Mouse (Mus musculus): ENCODE data around the gene Spdye4a. TPM values are rescaled to one million over a fixed set of nuclear protein-coding genes. Genes with fewer than 3 reads are reported as not detected.

Spdye4a gene
- polyA plus RNA-seq, 1 experiment = 0.02 TPM

- no peak overlapping the region for H3K4me3 ChIP-seq (replicated peaks)
- H3K9me3 ChIP-seq (ENCODE audit: control insufficient read depth, low read length) = no peaks in the 10 kb centered on the region
- peaks cover 12% of the 10 kb centered on the region for H3K4me1 ChIP-seq (ENCODE audit: control insufficient read depth)
- TF ChIP-seq TAL1 (IDR thresholded peaks at IDR 0.05; ENCODE audit: low read length) (no peak), GATA1 (IDR thresholded peaks at IDR 0.05; ENCODE audit: low read length) (no peak)
- H3K27me3 ChIP-seq (ENCODE audit: control insufficient read depth) = peaks cover 24% of the 10 kb centered on the region
- H3K36me3 ChIP-seq (ENCODE audit: control insufficient read depth) = peaks cover 2% of the 10 kb centered on the region; the same call in 1 of the 2 replicates
These were observed 38.7 kb upstream of the Spdye4a start for GRCm38 (mm10) chr5:143265409-143265808.

DNA sequence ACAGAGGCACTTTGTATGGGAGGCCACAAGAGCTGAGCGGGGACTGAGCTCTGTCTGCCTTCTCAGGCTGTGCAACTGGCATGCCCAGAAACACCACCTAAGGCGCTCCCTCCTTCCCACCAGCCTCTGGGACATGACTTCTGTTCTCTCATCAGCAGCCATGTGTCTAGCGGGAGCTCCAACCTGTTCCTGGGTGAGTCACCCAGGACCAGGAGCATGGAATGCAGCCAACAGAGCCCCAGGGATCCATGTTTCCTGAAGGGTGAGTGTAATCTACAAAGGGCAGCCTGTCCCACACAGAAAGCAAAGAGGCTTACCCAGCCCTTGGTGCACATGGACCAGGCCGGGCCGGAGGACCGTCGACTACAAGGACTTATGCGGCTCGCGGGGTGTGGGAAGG, 38.0 kb upstream of the Spdye4a start:
- Histone ChIP-seq H3K4me3 (replicated peaks) (no peak overlapping the region), H3K27me3 (ENCODE audit: control insufficient read depth) (peaks cover 17% of the 10 kb centered on the region), H3K4me1 (ENCODE audit: control insufficient read depth) (peaks cover 5% of the 10 kb centered on the region), H3K9me3 (ENCODE audit: control insufficient read depth, low read length) (no peaks in the 10 kb centered on the region), H3K36me3 (ENCODE audit: control insufficient read depth) (peaks cover 2% of the 10 kb centered on the region; the same call in 1 of the 2 replicates)
- TF ChIP-seq GATA1 (IDR thresholded peaks at IDR 0.05; ENCODE audit: low read length) (no peak), TAL1 (IDR thresholded peaks at IDR 0.05; ENCODE audit: low read length) (no peak)

GRCm38 (mm10) chr5:143261636-143262035, 34.9 kb upstream of the Spdye4a start:
- no peaks in the 10 kb centered on the region for H3K9me3 ChIP-seq (ENCODE audit: control insufficient read depth, low read length)
- no peak for TF ChIP-seq TAL1 (IDR thresholded peaks at IDR 0.05; ENCODE audit: low read length)
- no peak for TF ChIP-seq GATA1 (IDR thresholded peaks at IDR 0.05; ENCODE audit: low read length)
- peaks cover 2% of the 10 kb centered on the region; the same call in 1 of the 2 replicates for H3K36me3 ChIP-seq (ENCODE audit: control insufficient read depth)
- H3K27me3 ChIP-seq (ENCODE audit: control insufficient read depth) = peaks cover 14% of the 10 kb centered on the region
- no peaks in the 10 kb centered on the region for H3K4me1 ChIP-seq (ENCODE audit: control insufficient read depth)
- no peak overlapping the region for H3K4me3 ChIP-seq (replicated peaks)

- Histone ChIP-seq H3K4me3 (replicated peaks) (no peak overlapping the region), H3K36me3 (ENCODE audit: control insufficient read depth) (no peaks in the 10 kb centered on the region; the same call in 1 of the 2 replicates), H3K27me3 (ENCODE audit: control insufficient read depth) (peaks cover 72% of the 10 kb centered on the region), H3K9me3 (ENCODE audit: control insufficient read depth, low read length) (peaks cover 15% of the 10 kb centered on the region; the same call in 1 of the 2 replicates), H3K4me1 (ENCODE audit: control insufficient read depth) (peaks cover 2% of the 10 kb centered on the region; the same call in 1 of the 2 replicates)
- TF ChIP-seq TAL1 (IDR thresholded peaks at IDR 0.05; ENCODE audit: low read length) (no peak), GATA1 (IDR thresholded peaks at IDR 0.05; ENCODE audit: low read length) (no peak)
These were observed 29.1 kb upstream of the Spdye4a start for GRCm38 (mm10) chr5:143255802-143256201.

DNA sequence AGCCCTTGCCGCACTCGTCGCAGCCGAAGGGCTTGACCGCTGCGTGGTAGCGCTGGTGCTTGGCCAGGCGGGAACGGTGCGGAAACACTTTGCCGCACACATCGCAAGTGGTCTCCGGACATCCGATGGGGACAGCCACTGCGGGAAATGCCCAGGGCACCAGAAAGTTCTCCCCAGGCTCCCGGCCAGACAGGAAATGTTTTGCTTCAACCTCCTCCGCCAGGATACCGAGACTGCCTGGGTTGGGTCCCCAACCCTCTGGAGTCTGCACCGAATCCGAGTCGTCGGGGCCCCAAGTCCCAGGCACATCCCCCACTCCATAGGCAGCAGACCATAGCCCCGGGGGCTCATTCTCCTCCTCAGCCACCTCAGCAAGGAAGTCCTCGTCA, 28.4 kb upstream of the Spdye4a start:
- TF ChIP-seq TAL1 (IDR thresholded peaks at IDR 0.05; ENCODE audit: low read length) (no peak), GATA1 (IDR thresholded peaks at IDR 0.05; ENCODE audit: low read length) (no peak)
- Histone ChIP-seq H3K36me3 (ENCODE audit: control insufficient read depth) (no peaks in the 10 kb centered on the region; the same call in 1 of the 2 replicates), H3K4me3 (replicated peaks) (no peak overlapping the region), H3K27me3 (ENCODE audit: control insufficient read depth) (peaks cover 72% of the 10 kb centered on the region), H3K9me3 (ENCODE audit: control insufficient read depth, low read length) (peaks cover 15% of the 10 kb centered on the region; the same call in 1 of the 2 replicates), H3K4me1 (ENCODE audit: control insufficient read depth) (peaks cover 2% of the 10 kb centered on the region; the same call in 1 of the 2 replicates)

GRCm38 (mm10) chr5:143254487-143255130, 27.9 kb upstream of the Spdye4a start:
- TF ChIP-seq GATA1 (IDR thresholded peaks at IDR 0.05; ENCODE audit: low read length) (no peak), TAL1 (IDR thresholded peaks at IDR 0.05; ENCODE audit: low read length) (no peak)
- Histone ChIP-seq H3K4me1 (ENCODE audit: control insufficient read depth) (peaks cover 2% of the 10 kb centered on the region; the same call in 1 of the 2 replicates), H3K4me3 (replicated peaks) (no peak overlapping the region), H3K27me3 (ENCODE audit: control insufficient read depth) (peaks cover 72% of the 10 kb centered on the region), H3K9me3 (ENCODE audit: control insufficient read depth, low read length) (peaks cover 15% of the 10 kb centered on the region; the same call in 1 of the 2 replicates), H3K36me3 (ENCODE audit: control insufficient read depth) (no peaks in the 10 kb centered on the region; the same call in 1 of the 2 replicates)

GRCm38 (mm10) chr5:143253881-143254486, 27.3 kb upstream of the Spdye4a start:
- no peak for TF ChIP-seq TAL1 (IDR thresholded peaks at IDR 0.05; ENCODE audit: low read length)
- TF ChIP-seq GATA1 (IDR thresholded peaks at IDR 0.05; ENCODE audit: low read length) = no peak
- Histone ChIP-seq H3K27me3 (ENCODE audit: control insufficient read depth) (peaks cover 72% of the 10 kb centered on the region), H3K36me3 (ENCODE audit: control insufficient read depth) (no peaks in the 10 kb centered on the region), H3K4me3 (replicated peaks) (no peak overlapping the region), H3K9me3 (ENCODE audit: control insufficient read depth, low read length) (peaks cover 15% of the 10 kb centered on the region; the same call in 1 of the 2 replicates), H3K4me1 (ENCODE audit: control insufficient read depth) (peaks cover 2% of the 10 kb centered on the region; the same call in 1 of the 2 replicates)

- Histone ChIP-seq H3K9me3 (ENCODE audit: control insufficient read depth, low read length) (peaks cover 15% of the 10 kb centered on the region; the same call in 1 of the 2 replicates), H3K27me3 (ENCODE audit: control insufficient read depth) (peaks cover 72% of the 10 kb centered on the region), H3K36me3 (ENCODE audit: control insufficient read depth) (no peaks in the 10 kb centered on the region; the same call in 1 of the 2 replicates), H3K4me3 (replicated peaks) (no peak overlapping the region), H3K4me1 (ENCODE audit: control insufficient read depth) (peaks cover 2% of the 10 kb centered on the region; the same call in 1 of the 2 replicates)
- no peak for TF ChIP-seq GATA1 (IDR thresholded peaks at IDR 0.05; ENCODE audit: low read length)
- TF ChIP-seq TAL1 (IDR thresholded peaks at IDR 0.05; ENCODE audit: low read length) = no peak
These were observed 26.6 kb upstream of the Spdye4a start for GRCm38 (mm10) chr5:143253186-143253880.

Data from erythroblast, embryonic 14.5 days (primary cell).